Mouse (Mus musculus) kidney, embryonic 14.5 days (tissue): ENCODE data around the gene Slc41a2. TPM values are rescaled to one million over a fixed set of nuclear protein-coding genes. Genes with fewer than 3 reads are reported as not detected.

Source experiments
- ATAC-seq: fragments of 200-750 bp; cut with Nextera tagmentation; 2 replicates; pipeline ENCODE4 v1.8.0; 2017; ENCODE audit warnings: moderate number of reproducible peaks, mild to moderate bottlenecking, moderate TSS enrichment, moderate library complexity; ENCODE audit not compliant: low FRiP score, low TSS enrichment
- H3K27ac ChIP-seq: fragments of 300-500 bp; sonication (generic); 2 replicates; pipeline ENCODE4 v1.5.1; 2014; ENCODE audit warnings: low read depth, mild to moderate bottlenecking, low read length, moderate library complexity, mixed read lengths
- H3K27me3 ChIP-seq: fragments of 300-500 bp; sonication (generic); 2 replicates; pipeline ENCODE4 v1.6.1; 2014; ENCODE audit warnings: mild to moderate bottlenecking, low read length; ENCODE audit not compliant: control insufficient read depth, insufficient read depth
- H3K36me3 ChIP-seq: fragments of 300-500 bp; sonication (generic); 2 replicates; pipeline ENCODE4 v1.6.1; 2014; ENCODE audit warnings: low read length, mixed read lengths; ENCODE audit not compliant: control insufficient read depth, insufficient read depth
- H3K4me1 ChIP-seq: fragments of 300-500 bp; sonication (generic); 2 replicates; pipeline ENCODE4 v1.6.1; 2014; ENCODE audit warnings: low read length, mixed read lengths; ENCODE audit not compliant: control insufficient read depth, insufficient read depth
- H3K4me2 ChIP-seq: fragments of 300-500 bp; sonication (generic); replicated peaks from 2 replicates; pipeline ENCODE4 v1.6.1; 2014; ENCODE audit warnings: low read depth, mild to moderate bottlenecking, low read length
- H3K4me3 ChIP-seq: fragments of 300-500 bp; sonication (generic); 2 replicates; pipeline ENCODE4 v1.5.1; 2014; ENCODE audit warnings: mild to moderate bottlenecking, low read length
- H3K9ac ChIP-seq: fragments of 300-500 bp; sonication (generic); 2 replicates; pipeline ENCODE4 v1.6.1; 2014; ENCODE audit warnings: low read depth, mild to moderate bottlenecking, low read length, moderate library complexity
- H3K9me3 ChIP-seq: fragments of 300-500 bp; sonication (generic); 2 replicates; pipeline ENCODE4 v1.6.1; 2016; ENCODE audit warnings: low read length; ENCODE audit not compliant: control insufficient read depth
- WGBS: fragments of 180-500 bp; shearing (Covaris S2); extraction: QIAGEN DNeasy Blood & Tissue Kit; methylation state at CpG from one replicate; pipeline ENCODE4 v1.1.7; 2014; 5-methylcytosine and 5-hydroxymethylcytosine counted together
- polyA plus RNA-seq: library from polyadenylated mRNA; unstranded; fragments of >200 nt; fragmentation: Nextera tagmentation; extraction: Ambion mirVana; gene quantifications from 2 replicates; pipeline ENCODE4 v1.2.1, GENCODE M21; 2014

The Slc41a2 gene
- polyA plus RNA-seq, 1 experiment from 2014 or later: 0.50 TPM

DNA sequence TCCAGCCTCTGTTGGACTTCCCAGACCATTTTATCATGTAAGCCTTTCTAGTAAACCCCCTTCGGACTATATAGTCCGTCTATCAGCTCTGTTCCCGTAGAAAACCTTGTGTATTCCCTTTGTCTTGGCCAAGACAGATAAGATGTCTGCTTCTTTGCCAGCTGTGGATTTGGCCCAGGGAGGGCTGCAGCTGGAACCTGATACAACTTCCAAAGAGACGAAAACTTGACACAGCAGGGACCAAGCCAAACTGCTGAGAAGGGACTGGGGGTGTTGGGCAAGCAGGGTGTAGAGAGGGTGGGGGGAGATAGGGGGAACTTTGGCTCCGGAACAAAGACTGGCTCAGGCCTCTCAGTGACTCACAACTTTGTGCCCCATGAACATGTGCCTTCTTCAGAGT is 120.4 kb downstream of the Slc41a2 start:
- no peaks in the 10 kb centered on the region for H3K4me1 ChIP-seq
- no peak for ATAC-seq
- no peaks in the 10 kb centered on the region for H3K9me3 ChIP-seq
- no peaks in the 10 kb centered on the region for H3K36me3 ChIP-seq
- 60% methylated on average over 5 of the region's 5 CpGs for WGBS
- no peak overlapping the region for H3K9ac ChIP-seq
- no peak overlapping the region for H3K27ac ChIP-seq
- H3K27me3 ChIP-seq: no peaks in the 10 kb centered on the region
- no peak overlapping the region for H3K4me3 ChIP-seq
- H3K4me2 ChIP-seq: no peak overlapping the region

- Histone ChIP-seq H3K27ac (no peak overlapping the region), H3K36me3 (no peaks in the 10 kb centered on the region), H3K9me3 (no peaks in the 10 kb centered on the region), H3K4me3 (no peak overlapping the region), H3K27me3 (no peaks in the 10 kb centered on the region), H3K4me2 (no peak overlapping the region), H3K9ac (no peak overlapping the region), H3K4me1 (no peaks in the 10 kb centered on the region)
- no peak for ATAC-seq
- 63% methylated on average over 5 of the region's 5 CpGs for WGBS
Measured at GRCm38 (mm10) chr10:83215559-83215958, 122.1 kb downstream of the Slc41a2 start.

DNA sequence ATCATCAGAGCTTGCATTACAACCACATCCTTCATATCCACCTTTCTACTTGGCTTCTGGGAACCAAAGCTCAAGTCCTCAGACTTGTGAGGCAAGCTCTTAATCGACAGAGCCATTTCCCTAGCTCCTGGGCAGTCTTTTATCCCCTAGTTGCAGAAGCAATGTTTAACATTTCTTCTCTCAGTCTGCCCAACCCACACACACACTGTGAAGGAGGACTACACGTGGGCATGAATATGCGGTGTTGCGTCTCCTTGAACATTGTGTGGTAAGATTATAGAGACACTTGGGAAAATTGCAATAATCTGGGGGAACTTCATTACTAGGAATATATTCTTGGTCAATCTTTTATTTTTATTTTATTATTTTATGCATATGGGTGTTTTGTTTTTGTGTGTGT is 125.1 kb downstream of the Slc41a2 start:
- Histone ChIP-seq H3K27me3 (no peaks in the 10 kb centered on the region), H3K36me3 (no peaks in the 10 kb centered on the region), H3K4me2 (no peak overlapping the region), H3K4me1 (no peaks in the 10 kb centered on the region), H3K9me3 (no peaks in the 10 kb centered on the region), H3K9ac (no peak overlapping the region), H3K4me3 (no peak overlapping the region), H3K27ac (no peak overlapping the region)
- 90% methylated on average over 4 of the region's 4 CpGs for WGBS
- no peak for ATAC-seq

DNA sequence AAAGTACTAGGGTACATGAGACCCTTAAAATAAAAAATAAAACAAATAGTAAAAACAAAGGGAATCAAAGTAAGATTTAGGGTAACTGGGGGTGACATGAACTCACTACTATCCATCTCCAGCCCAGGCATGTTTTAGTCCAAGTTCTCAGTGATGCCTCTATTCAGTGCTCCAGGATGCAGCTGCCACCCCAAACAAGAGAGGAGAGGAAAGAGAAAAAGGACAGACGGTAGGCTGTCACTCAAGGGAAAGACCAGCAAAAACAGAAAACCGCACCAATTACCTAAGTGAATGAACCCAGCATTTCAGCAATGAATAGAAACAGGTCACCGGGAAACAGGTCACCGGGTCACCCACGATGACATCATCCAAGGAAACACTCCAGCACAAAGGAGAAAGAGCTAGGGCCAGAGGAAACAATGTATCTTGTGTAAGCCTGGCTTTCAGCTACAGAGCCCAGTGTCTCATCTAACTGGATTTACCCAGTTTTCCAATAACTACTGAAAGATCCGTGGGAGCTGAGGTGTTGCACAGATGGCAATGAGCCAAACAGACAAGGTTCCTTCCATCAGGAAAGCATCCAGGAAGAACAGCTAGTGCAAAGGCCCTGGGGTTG is 126.6 kb downstream of the Slc41a2 start:
- no peak overlapping the region for H3K4me3 ChIP-seq
- no peak overlapping the region for H3K27ac ChIP-seq
- no peak overlapping the region for H3K9ac ChIP-seq
- no peaks in the 10 kb centered on the region for H3K27me3 ChIP-seq
- no peaks in the 10 kb centered on the region for H3K4me1 ChIP-seq
- whole genome bisulfite sequencing: 58% methylated on average over 6 of the region's 6 CpGs
- no peak overlapping the region for H3K4me2 ChIP-seq
- no peaks in the 10 kb centered on the region for H3K9me3 ChIP-seq
- no peaks in the 10 kb centered on the region for H3K36me3 ChIP-seq
- ATAC-seq: no peak

- WGBS: 84% methylated on average over 16 of the region's 16 CpGs
- no peaks in the 10 kb centered on the region for H3K27me3 ChIP-seq
- no peaks in the 10 kb centered on the region for H3K4me1 ChIP-seq
- H3K9me3 ChIP-seq: no peaks in the 10 kb centered on the region
- H3K9ac ChIP-seq: no peak overlapping the region
- no peak overlapping the region for H3K27ac ChIP-seq
- no peaks in the 10 kb centered on the region for H3K36me3 ChIP-seq
- no peak overlapping the region for H3K4me2 ChIP-seq
- no peak overlapping the region for H3K4me3 ChIP-seq
- no peak for ATAC-seq
Measured at GRCm38 (mm10) chr10:83210122-83210521, 127.6 kb downstream of the Slc41a2 start.

DNA sequence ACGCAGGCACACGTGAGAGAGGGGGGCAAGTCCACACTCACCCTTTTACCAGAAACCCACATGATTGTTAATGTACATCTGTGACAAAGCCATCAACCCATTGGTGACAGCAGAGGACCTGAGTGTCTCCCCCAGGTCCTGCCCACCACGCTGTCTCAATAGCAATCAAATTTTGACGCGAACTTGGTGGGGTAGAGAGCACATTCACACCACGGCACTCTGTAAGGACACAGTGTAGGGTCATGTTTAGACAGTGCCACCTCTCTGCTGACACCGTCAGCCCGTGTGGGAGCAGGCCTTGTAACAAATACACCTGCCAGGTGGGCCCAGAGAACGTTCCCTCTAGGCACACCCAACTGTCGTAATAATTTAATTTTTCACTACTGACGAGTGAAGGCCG is 128.3 kb downstream of the Slc41a2 start:
- Histone ChIP-seq H3K4me1 (no peaks in the 10 kb centered on the region), H3K27me3 (no peaks in the 10 kb centered on the region), H3K4me2 (no peak overlapping the region), H3K4me3 (no peak overlapping the region), H3K9ac (no peak overlapping the region), H3K27ac (no peak overlapping the region), H3K9me3 (no peaks in the 10 kb centered on the region), H3K36me3 (no peaks in the 10 kb centered on the region)
- 0 out of 2 replicates have a peak, but pooled peaks have one; percentile 20 for ATAC-seq
- WGBS: 56% methylated on average over 12 of the region's 12 CpGs

DNA sequence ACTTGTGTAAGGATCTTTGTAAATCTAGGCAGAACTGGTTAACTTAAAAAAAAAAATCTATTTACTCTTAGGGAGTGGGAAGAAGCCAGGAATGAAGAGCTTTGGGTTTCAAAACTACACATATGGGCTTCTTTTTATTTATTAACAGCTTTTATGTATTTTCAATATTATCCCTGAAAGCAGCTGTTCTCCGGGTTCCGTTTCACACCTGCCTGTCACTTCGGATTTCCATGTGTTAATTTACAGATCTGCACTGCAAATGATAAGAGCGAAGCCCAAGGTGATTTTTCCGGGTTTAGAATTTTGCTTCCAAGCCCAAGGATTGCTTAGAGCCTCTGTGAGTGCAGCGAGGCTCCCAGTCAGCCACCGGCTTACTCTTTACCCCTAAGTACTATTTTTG is 129.2 kb downstream of the Slc41a2 start:
- H3K27me3 ChIP-seq: no peaks in the 10 kb centered on the region
- H3K9ac ChIP-seq: no peak overlapping the region
- H3K4me2 ChIP-seq: no peak overlapping the region
- no peaks in the 10 kb centered on the region for H3K36me3 ChIP-seq
- 85% methylated on average over 7 of the region's 7 CpGs for WGBS
- no peak for ATAC-seq
- H3K9me3 ChIP-seq: no peaks in the 10 kb centered on the region
- no peak overlapping the region for H3K27ac ChIP-seq
- H3K4me1 ChIP-seq: no peaks in the 10 kb centered on the region
- no peak overlapping the region for H3K4me3 ChIP-seq

DNA sequence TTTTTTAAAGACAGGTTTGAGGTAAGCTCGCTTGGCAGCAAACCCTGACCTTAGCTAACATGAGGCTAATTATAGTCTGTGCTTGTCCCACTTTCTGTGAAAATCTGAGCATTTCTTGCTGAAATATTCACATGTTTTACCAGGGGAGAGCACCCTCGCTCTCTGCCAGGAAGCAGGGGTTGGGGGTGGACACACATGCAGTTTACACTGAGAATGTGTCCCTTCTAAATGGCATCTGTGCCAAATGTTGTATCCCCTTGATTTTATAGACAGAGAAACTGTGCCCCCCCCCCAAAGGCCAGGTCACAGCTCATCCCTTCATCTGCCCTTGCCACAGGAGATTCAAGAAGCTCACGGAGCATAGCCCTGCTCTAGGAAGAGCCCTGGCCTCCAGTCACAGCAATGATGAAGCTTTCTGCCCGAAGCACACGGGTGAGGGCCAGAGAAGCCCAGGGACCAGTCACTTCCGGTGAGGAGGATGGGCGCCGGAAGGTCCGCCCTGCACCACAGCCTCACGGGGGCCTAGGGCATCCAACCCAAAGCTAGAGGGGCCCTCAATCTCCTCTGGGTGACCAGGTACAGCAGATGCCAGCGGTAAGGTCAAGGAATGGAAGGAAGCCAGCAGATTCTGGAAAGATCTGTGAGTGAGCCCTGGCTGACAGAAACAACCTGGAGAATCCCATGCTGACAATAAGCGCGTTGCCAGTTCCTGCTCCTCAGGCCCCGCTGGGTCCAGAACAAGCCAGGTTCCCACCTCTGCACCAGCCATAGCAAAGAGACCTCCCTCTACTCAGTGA is 134.6 kb downstream of the Slc41a2 start:
- WGBS: 84% methylated on average over 14 of the region's 14 CpGs
- Histone ChIP-seq H3K4me1 (no peaks in the 10 kb centered on the region), H3K27me3 (no peaks in the 10 kb centered on the region), H3K36me3 (no peaks in the 10 kb centered on the region), H3K27ac (no peak overlapping the region), H3K9me3 (no peaks in the 10 kb centered on the region), H3K4me2 (no peak overlapping the region), H3K4me3 (no peak overlapping the region), H3K9ac (no peak overlapping the region)
- ATAC-seq: no peak

GRCm38 (mm10) chr10:83201525-83201924 is 136.2 kb downstream of the Slc41a2 start:
- H3K27me3 ChIP-seq: no peaks in the 10 kb centered on the region
- no peak for ATAC-seq
- no peaks in the 10 kb centered on the region for H3K4me1 ChIP-seq
- H3K36me3 ChIP-seq: no peaks in the 10 kb centered on the region
- no peak overlapping the region for H3K4me2 ChIP-seq
- H3K9me3 ChIP-seq: no peaks in the 10 kb centered on the region
- H3K27ac ChIP-seq: no peak overlapping the region
- H3K9ac ChIP-seq: no peak overlapping the region
- WGBS: 88% methylated on average over 7 of the region's 7 CpGs
- H3K4me3 ChIP-seq: no peak overlapping the region
